Mouse (Mus musculus) heart, embryonic 16.5 days (tissue): ENCODE measurements around the gene Ralgps1. TPM values are rescaled to one million over a fixed set of nuclear protein-coding genes. Genes with fewer than 3 reads are reported as not detected.
A peak's percentile ranks its signal among the peaks of the same experiment; 100 is the strongest.

ENCODE experiments used
- ATAC-seq: fragments of 200-750 bp; cut with Nextera tagmentation; replicated peaks from 2 replicates; pipeline ENCODE4 v1.8.0; 2017; ENCODE audit warnings: moderate number of reproducible peaks; ENCODE audit not compliant: insufficient read depth, low FRiP score; ENCODE audit errors: extremely low read depth
- H3K27ac ChIP-seq: fragments of 300-500 bp; sonication (generic); 2 replicates; pipeline ENCODE4 v1.5.1; 2014; ENCODE audit warnings: mild to moderate bottlenecking, low read length, control low read depth, moderate library complexity
- H3K27me3 ChIP-seq: fragments of 300-500 bp; sonication (generic); 2 replicates; pipeline ENCODE4 v1.6.1; 2014; ENCODE audit warnings: low read length, mixed read lengths; ENCODE audit not compliant: control insufficient read depth, insufficient read depth
- H3K36me3 ChIP-seq: fragments of 300-500 bp; sonication (generic); 2 replicates; pipeline ENCODE4 v1.6.1; 2014; ENCODE audit not compliant: control insufficient read depth, insufficient read depth
- H3K4me1 ChIP-seq: fragments of 300-500 bp; sonication (generic); 2 replicates; pipeline ENCODE4 v1.6.1; 2014; ENCODE audit warnings: low read length, mixed read lengths; ENCODE audit not compliant: control insufficient read depth, insufficient read depth
- H3K4me2 ChIP-seq: fragments of 300-500 bp; sonication (generic); 2 replicates; pipeline ENCODE4 v1.6.1; 2014; ENCODE audit warnings: low read depth, mild to moderate bottlenecking, control low read depth, low read length
- H3K4me3 ChIP-seq: fragments of 300-500 bp; sonication (generic); 2 replicates; pipeline ENCODE4 v1.5.1; 2014; ENCODE audit warnings: mild to moderate bottlenecking, control low read depth, low read length
- H3K9ac ChIP-seq: fragments of 300-500 bp; sonication (generic); 2 replicates; pipeline ENCODE4 v1.6.1; 2014; ENCODE audit warnings: low read length, control low read depth
- H3K9me3 ChIP-seq: fragments of 300-500 bp; sonication (generic); replicated peaks from 2 replicates; pipeline ENCODE4 v1.6.1; 2016; ENCODE audit warnings: low read length; ENCODE audit not compliant: control insufficient read depth
- WGBS: fragments of 180-500 bp; shearing (Covaris S2); extraction: QIAGEN DNeasy Blood & Tissue Kit; methylation state at CpG from one replicate; pipeline ENCODE4 v1.1.7; 2014; 5-methylcytosine and 5-hydroxymethylcytosine counted together
- polyA plus RNA-seq: library from polyadenylated mRNA; unstranded; fragments of >200 nt; fragmentation: Nextera tagmentation; extraction: Ambion mirVana; gene quantifications from 2 replicates; pipeline ENCODE4 v1.2.1, GENCODE M21; 2015

Gene Ralgps1
- polyA plus RNA-seq, 1 experiment from 2014 or later: 4.6 TPM

- H3K4me1 ChIP-seq: peaks cover 71% of the 10 kb centered on the region
- H3K27ac ChIP-seq: peak overlapping the region; percentile 76
- 0 out of 2 replicates have a peak overlapping the region, but pooled peaks have one; percentile 5 for H3K9ac ChIP-seq
- peak; percentile 35 for ATAC-seq
- no peaks in the 10 kb centered on the region for H3K27me3 ChIP-seq
- WGBS: 33% methylated on average over 5 of the region's 5 CpGs
- H3K36me3 ChIP-seq: no peaks in the 10 kb centered on the region
- no peak overlapping the region for H3K4me2 ChIP-seq
- no peaks in the 10 kb centered on the region for H3K9me3 ChIP-seq
- H3K4me3 ChIP-seq: no peak overlapping the region
Observed at GRCm38 (mm10) chr2:33204980-33205379, 166.3 kb downstream of the Ralgps1 start.

DNA sequence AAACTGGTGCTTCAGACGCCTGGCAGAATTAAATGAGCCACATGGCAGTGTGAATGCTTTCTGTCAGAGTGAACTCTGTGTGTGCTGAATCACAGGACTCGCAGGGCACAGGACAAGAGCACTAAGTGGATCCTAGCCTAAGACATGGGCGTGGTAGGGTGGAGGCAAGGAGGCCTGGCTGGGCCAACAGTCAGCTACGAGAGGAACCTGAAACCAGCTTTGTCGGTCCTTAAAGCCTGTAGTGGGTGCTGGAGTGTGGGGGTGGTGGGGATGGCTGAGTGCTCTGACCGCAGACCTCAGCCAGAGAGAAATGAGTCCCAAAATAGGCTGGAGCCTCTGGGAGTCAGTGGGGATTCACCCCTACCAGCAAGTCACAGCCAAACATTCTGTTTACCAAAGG, 168.0 kb downstream of the Ralgps1 start:
- Histone ChIP-seq H3K4me2 (peak overlapping the region; percentile 8; the same call in 1 of the 2 replicates), H3K4me1 (peaks cover 73% of the 10 kb centered on the region), H3K27ac (peak overlapping the region; percentile 76), H3K36me3 (no peaks in the 10 kb centered on the region), H3K9me3 (no peaks in the 10 kb centered on the region), H3K4me3 (no peak overlapping the region), H3K9ac (peak overlapping the region; percentile 53; the same call in 1 of the 2 replicates), H3K27me3 (no peaks in the 10 kb centered on the region)
- ATAC-seq: 0 out of 2 replicates have a peak, but pooled peaks have one; percentile 24
- WGBS: 32% methylated on average over 6 of the region's 6 CpGs

DNA sequence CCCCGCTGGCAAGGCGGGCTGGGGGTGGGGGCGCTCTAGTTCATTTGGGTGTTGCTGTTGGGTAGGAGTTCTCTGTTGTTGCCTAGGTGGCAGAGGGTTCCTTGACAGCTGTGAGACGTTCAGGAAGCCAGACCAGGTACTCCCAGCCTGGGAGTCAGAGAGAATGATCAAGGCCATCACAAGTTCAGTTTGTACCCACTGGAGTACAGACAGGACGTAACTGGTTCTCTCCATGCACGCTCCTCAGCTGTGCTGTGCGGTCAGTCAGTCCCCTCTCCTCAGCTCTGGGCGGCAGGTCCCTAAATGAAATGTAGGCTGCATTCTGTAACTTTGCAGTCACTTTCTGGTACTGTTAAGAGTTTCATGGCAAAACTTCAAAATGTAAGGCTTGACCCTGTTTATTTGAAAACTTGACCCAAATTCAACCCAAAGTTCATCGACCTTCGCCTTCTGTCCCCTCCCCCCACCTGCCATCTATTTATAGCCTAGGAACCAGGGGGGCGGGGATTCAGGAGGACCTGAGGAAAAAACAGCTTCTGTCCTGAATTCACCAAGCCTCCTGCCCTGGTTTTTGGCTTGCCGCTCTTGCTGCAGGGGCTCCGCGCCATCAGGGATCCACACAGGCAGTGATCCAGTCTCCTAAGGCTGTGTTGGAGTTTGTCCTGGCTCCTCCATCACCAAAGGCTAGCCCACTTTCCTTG, 170.8 kb downstream of the Ralgps1 start:
- Histone ChIP-seq H3K4me2 (peak overlapping the region; percentile 17), H3K27ac (no peak overlapping the region; the same call in 1 of the 2 replicates), H3K4me1 (peaks cover 55% of the 10 kb centered on the region), H3K36me3 (no peaks in the 10 kb centered on the region), H3K9me3 (no peaks in the 10 kb centered on the region), H3K4me3 (no peak overlapping the region), H3K27me3 (no peaks in the 10 kb centered on the region), H3K9ac (peak overlapping the region; percentile 57)
- no peak for ATAC-seq
- WGBS: 56% methylated on average over 14 of the region's 14 CpGs

DNA sequence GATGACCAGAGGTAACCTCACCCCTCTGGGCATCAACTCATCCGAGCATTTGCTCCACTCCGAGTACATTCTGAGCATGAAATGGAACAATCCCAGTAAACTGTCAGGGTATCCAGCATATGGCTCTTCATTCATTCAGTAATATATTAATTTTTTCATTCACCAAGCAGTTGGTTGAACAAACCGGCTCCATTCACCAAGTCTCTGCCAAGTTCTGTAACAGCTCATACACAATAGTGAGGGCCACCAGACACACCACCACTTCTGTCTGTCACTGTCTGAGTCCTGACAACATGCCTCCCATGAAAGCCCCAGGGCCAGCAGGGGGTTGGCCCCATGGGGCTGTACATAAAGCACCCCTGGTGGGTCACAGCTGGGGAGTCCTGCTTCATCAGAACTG, 181.3 kb downstream of the Ralgps1 start:
- 87% methylated on average over 3 of the region's 3 CpGs for WGBS
- H3K4me2 ChIP-seq: no peak overlapping the region
- no peak for ATAC-seq
- H3K4me1 ChIP-seq: peaks cover 42% of the 10 kb centered on the region
- H3K9me3 ChIP-seq: no peaks in the 10 kb centered on the region
- no peak overlapping the region for H3K4me3 ChIP-seq
- H3K27me3 ChIP-seq: no peaks in the 10 kb centered on the region
- H3K9ac ChIP-seq: no peak overlapping the region
- no peaks in the 10 kb centered on the region for H3K36me3 ChIP-seq
- no peak overlapping the region for H3K27ac ChIP-seq

- 77% methylated on average over 6 of the region's 6 CpGs for WGBS
- Histone ChIP-seq H3K9me3 (no peaks in the 10 kb centered on the region), H3K27me3 (no peaks in the 10 kb centered on the region), H3K4me3 (no peak overlapping the region), H3K27ac (peak overlapping the region; percentile 71), H3K36me3 (no peaks in the 10 kb centered on the region), H3K9ac (no peak overlapping the region; the same call in 1 of the 2 replicates), H3K4me1 (peaks cover 47% of the 10 kb centered on the region), H3K4me2 (no peak overlapping the region)
- ATAC-seq: no peak
Observed at GRCm38 (mm10) chr2:33188925-33189670, 182.2 kb downstream of the Ralgps1 start.

- Histone ChIP-seq H3K4me2 (no peak overlapping the region), H3K9me3 (no peaks in the 10 kb centered on the region), H3K36me3 (no peaks in the 10 kb centered on the region), H3K9ac (no peak overlapping the region), H3K27me3 (no peaks in the 10 kb centered on the region), H3K27ac (peak overlapping the region; percentile 71), H3K4me3 (no peak overlapping the region), H3K4me1 (peaks cover 47% of the 10 kb centered on the region)
- WGBS: 47% methylated on average over 2 of the region's 2 CpGs
- peak; percentile 50; the same call in 1 of the 2 replicates for ATAC-seq
Observed at GRCm38 (mm10) chr2:33187874-33188273, 183.4 kb downstream of the Ralgps1 start.

DNA sequence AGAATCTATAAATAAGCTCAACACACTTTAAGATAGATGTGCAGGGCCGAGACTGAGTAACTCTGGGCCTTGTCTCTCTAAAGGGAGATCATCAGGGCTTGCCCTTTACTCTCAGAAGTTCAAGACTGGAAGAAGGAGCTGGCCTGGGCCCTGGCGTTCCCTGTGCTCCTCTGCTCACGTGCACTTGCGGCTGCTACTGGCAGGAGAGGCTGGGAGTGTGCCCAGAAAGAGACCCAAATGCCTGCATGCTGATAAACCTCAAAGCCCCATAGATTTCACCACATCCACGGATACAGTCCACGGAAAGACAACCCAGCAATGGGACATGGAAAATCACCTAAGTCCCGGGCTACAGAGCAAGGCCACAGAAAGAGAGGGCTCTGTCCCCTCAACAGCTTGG, 184.8 kb downstream of the Ralgps1 start:
- H3K27me3 ChIP-seq: no peaks in the 10 kb centered on the region
- H3K4me1 ChIP-seq: peaks cover 47% of the 10 kb centered on the region
- H3K9ac ChIP-seq: peak overlapping the region; percentile 3; the same call in 1 of the 2 replicates
- peak overlapping the region; percentile 92 for H3K27ac ChIP-seq
- H3K36me3 ChIP-seq: no peaks in the 10 kb centered on the region
- no peaks in the 10 kb centered on the region for H3K9me3 ChIP-seq
- no peak overlapping the region for H3K4me3 ChIP-seq
- H3K4me2 ChIP-seq: no peak overlapping the region
- 32% methylated on average over 7 of the region's 7 CpGs for whole genome bisulfite sequencing
- peak; percentile 35 for ATAC-seq

- Histone ChIP-seq H3K4me2 (no peak overlapping the region), H3K4me1 (peaks cover 47% of the 10 kb centered on the region), H3K27ac (peak overlapping the region; percentile 19), H3K9me3 (no peaks in the 10 kb centered on the region), H3K4me3 (no peak overlapping the region), H3K36me3 (no peaks in the 10 kb centered on the region), H3K27me3 (no peaks in the 10 kb centered on the region), H3K9ac (no peak overlapping the region)
- WGBS: 77% methylated on average over 7 of the region's 7 CpGs
- ATAC-seq: no peak
Observed at GRCm38 (mm10) chr2:33185258-33185657, 186.0 kb downstream of the Ralgps1 start.

DNA sequence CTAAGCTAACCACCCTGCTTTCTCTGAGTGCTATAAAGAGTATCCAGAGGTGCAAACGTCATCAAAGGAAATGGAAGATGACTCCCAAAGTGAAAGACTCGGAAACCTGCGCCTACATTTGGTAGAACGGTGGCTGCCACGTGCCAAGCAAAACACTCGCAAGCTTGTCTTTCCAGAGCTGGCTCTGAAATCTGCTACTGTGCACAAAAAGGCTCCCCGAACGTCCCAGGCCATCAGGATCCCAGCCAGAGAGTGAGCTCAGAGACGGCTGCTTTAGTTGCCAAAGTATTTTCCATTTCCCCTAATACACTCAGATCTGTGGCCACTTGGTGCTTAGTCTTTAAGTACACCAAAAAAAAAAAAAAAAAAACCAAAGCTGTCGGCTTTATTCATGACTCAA, 186.6 kb downstream of the Ralgps1 start:
- H3K36me3 ChIP-seq: no peaks in the 10 kb centered on the region
- ATAC-seq: 0 out of 2 replicates have a peak, but pooled peaks have one; percentile 24
- 64% methylated on average over 10 of the region's 10 CpGs for WGBS
- no peaks in the 10 kb centered on the region for H3K27me3 ChIP-seq
- no peak overlapping the region for H3K9ac ChIP-seq
- no peak overlapping the region for H3K4me3 ChIP-seq
- H3K27ac ChIP-seq: peak overlapping the region; percentile 19
- H3K4me2 ChIP-seq: no peak overlapping the region
- H3K9me3 ChIP-seq: no peaks in the 10 kb centered on the region
- H3K4me1 ChIP-seq: peaks cover 47% of the 10 kb centered on the region
